Comparison of ENCODE assay signal across 22 mouse cellular contexts in genomic region chr5:64764452-64764851, GRCm38 (mm10). TPM values are rescaled to one million over a fixed set of nuclear protein-coding genes. Genes with fewer than 3 reads are reported as not detected.
DNase-seq lines count a peak whose midpoint lies in the region; ATAC-seq lines count a peak whose summit lies in the region.
"Had no signal": no experiment of that assay in that cellular context is flagged by ENCODE, and none has a peak within 500 bp of the region (broad histone marks: within the 10 kb centered on the region; RNA-seq: fewer than 3 reads in every experiment).

No protein-coding gene starts in this region.

- no peaks in the 10 kb centered on the region for H3K27me3 ChIP-seq in liver, embryonic 11.5 days (replicated peaks; ENCODE audit: control insufficient read depth, insufficient read depth, low read length)
- no peaks in the 10 kb centered on the region for H3K27me3 ChIP-seq in kidney, embryonic 15.5 days
- H3K27me3 ChIP-seq: hindbrain, embryonic 15.5 days; limb, embryonic 12.5 days; liver, embryonic 12.5 days; midbrain, embryonic 12.5 days had no signal

- H3K4me3 ChIP-seq in liver, embryonic 11.5 days (ENCODE audit: low read depth, low read length), result no peak overlapping the region
- H3K4me3 ChIP-seq in kidney, embryonic 15.5 days (replicated peaks), result no peak overlapping the region
- H3K4me3 ChIP-seq: embryonic facial prominence, embryonic 10.5 days; forebrain, embryonic 10.5 days; hindbrain, embryonic 15.5 days; limb, embryonic 12.5 days; liver, embryonic 12.5 days; midbrain, embryonic 12.5 days had no signal

- peaks cover 4% of the 10 kb centered on the region for H3K9me3 ChIP-seq in liver, embryonic 11.5 days (ENCODE audit: control insufficient read depth, low read length)
- no peaks in the 10 kb centered on the region; the same call in 1 of the 2 replicates for H3K9me3 ChIP-seq in kidney, embryonic 15.5 days (replicated peaks)
- H3K9me3 ChIP-seq: hindbrain, embryonic 15.5 days; liver, embryonic 12.5 days; midbrain, embryonic 12.5 days had no signal

- H3K4me2 ChIP-seq in liver, embryonic 11.5 days, result no peak overlapping the region
- no peak overlapping the region for H3K4me2 ChIP-seq in kidney, embryonic 15.5 days
- H3K4me2 ChIP-seq: heart, embryonic 11.5 days; hindbrain, embryonic 15.5 days; limb, embryonic 12.5 days; liver, embryonic 12.5 days; midbrain, embryonic 12.5 days had no signal

- H3K9ac ChIP-seq in liver, embryonic 11.5 days (ENCODE audit: low read depth, low read length), result no peak overlapping the region
- H3K9ac ChIP-seq in kidney, embryonic 15.5 days, result no peak overlapping the region
- H3K9ac ChIP-seq: forebrain, postnatal 0 days; hindbrain, embryonic 15.5 days; limb, embryonic 12.5 days; liver, embryonic 12.5 days; midbrain, embryonic 12.5 days had no signal

- no peak for ATAC-seq in liver, embryonic 11.5 days (replicated peaks; ENCODE audit: low FRiP score)
- no peak for ATAC-seq in kidney, embryonic 15.5 days (replicated peaks; ENCODE audit: low FRiP score)
- ATAC-seq: forebrain, postnatal 0 days; intestine, embryonic 16.5 days; liver, embryonic 12.5 days had no signal

- H3K4me1 ChIP-seq in liver, embryonic 11.5 days (replicated peaks; ENCODE audit: control insufficient read depth, insufficient read depth, low read length), result no peaks in the 10 kb centered on the region
- H3K4me1 ChIP-seq in kidney, embryonic 15.5 days, result no peaks in the 10 kb centered on the region
- H3K4me1 ChIP-seq: embryonic facial prominence, embryonic 10.5 days; forebrain, embryonic 10.5 days; hindbrain, embryonic 15.5 days; limb, embryonic 12.5 days; liver, embryonic 12.5 days; midbrain, embryonic 12.5 days had no signal

- no peak overlapping the region for H3K27ac ChIP-seq in liver, embryonic 11.5 days (ENCODE audit: low read depth, low read length)
- H3K27ac ChIP-seq in kidney, embryonic 15.5 days, result no peak overlapping the region
- H3K27ac ChIP-seq: embryonic facial prominence, embryonic 10.5 days; forebrain, embryonic 10.5 days; hindbrain, embryonic 15.5 days; limb, embryonic 12.5 days; liver, embryonic 12.5 days; midbrain, embryonic 12.5 days had no signal

- DNase-seq in CD8-positive naive resting alpha-beta T cell, adult 2 months (ENCODE audit: low read depth in 2 of 2, low spot score in 2 of 2), result peak; percentile 18 to 25
- peak; percentile 33 for DNase-seq in R1 (ENCODE audit: low read depth, low spot score)
- peak; percentile 47 for DNase-seq in induced T-regulatory cell, adult 2 months (ENCODE audit: low read depth)
- DNase-seq in thymus, postnatal 14 days, result peak; percentile 39
- DNase-seq in liver, embryonic 11.5 days (ENCODE audit: low spot score), result no peak
- no peak for DNase-seq in cerebellum, adult 9-11 months
- no peak for DNase-seq in gastrocnemius, postnatal 10 days
- DNase-seq: cerebellum, adult 9-10 months; forebrain, postnatal 0 days; kidney, postnatal 36 days; layer of hippocampus, postnatal 36 days; lung, adult 18-20 months; lung, postnatal 10 days had no signal

- H3K36me3 ChIP-seq in liver, embryonic 11.5 days (ENCODE audit: control insufficient read depth, insufficient read depth, low read length), result no peaks in the 10 kb centered on the region
- no peaks in the 10 kb centered on the region for H3K36me3 ChIP-seq in kidney, embryonic 15.5 days
- H3K36me3 ChIP-seq: embryonic facial prominence, embryonic 10.5 days; forebrain, embryonic 10.5 days; hindbrain, embryonic 15.5 days; limb, embryonic 12.5 days; liver, embryonic 12.5 days; midbrain, embryonic 12.5 days had no signal

RNA-seq across cellular contexts. Expression of gene Klf3, which starts 38.7 kb away (rescaled TPM):
- polyA plus RNA-seq in liver, embryonic 11.5 days (2014; fragmentation: Nextera tagmentation; extraction: Ambion mirVana), result 66.9 and 68.7 TPM in 2 replicates
- polyA plus RNA-seq in kidney, embryonic 15.5 days (2015; fragmentation: Nextera tagmentation; extraction: Ambion mirVana), result 62.2 and 63.6 TPM in 2 replicates
- 10 to 100 TPM; 31.7 to 46.3 TPM for total RNA-seq in gastrocnemius, postnatal 10 days (2021)

Comparison
In these comparisons a context has a peak if more than half of its experiments do, and no peak if none do; other contexts are left out.
1. DNase-seq: peak in CD8-positive naive resting alpha-beta T cell, adult 2 months (2 of 2), R1 (single experiment), induced T-regulatory cell, adult 2 months (single experiment) and thymus, postnatal 14 days (single experiment); none in liver, embryonic 11.5 days (single experiment), cerebellum, adult 9-11 months (single experiment) and gastrocnemius, postnatal 10 days (single experiment).